Mouse (Mus musculus) ES-Bruce4 (cell line): Measurements from ENCODE around the gene Syne3.

Experiments
- CTCF ChIP-seq: IDR thresholded peaks from one replicate; pipeline ENCODE4 v1.8.1; 2011; ENCODE audit warnings: low read depth, low read length
- EP300 ChIP-seq: IDR thresholded peaks from 2 replicates; pipeline ENCODE4 v1.6.1; 2011; ENCODE audit warnings: low read depth, low read length; ENCODE audit not compliant: insufficient read depth

DNA sequence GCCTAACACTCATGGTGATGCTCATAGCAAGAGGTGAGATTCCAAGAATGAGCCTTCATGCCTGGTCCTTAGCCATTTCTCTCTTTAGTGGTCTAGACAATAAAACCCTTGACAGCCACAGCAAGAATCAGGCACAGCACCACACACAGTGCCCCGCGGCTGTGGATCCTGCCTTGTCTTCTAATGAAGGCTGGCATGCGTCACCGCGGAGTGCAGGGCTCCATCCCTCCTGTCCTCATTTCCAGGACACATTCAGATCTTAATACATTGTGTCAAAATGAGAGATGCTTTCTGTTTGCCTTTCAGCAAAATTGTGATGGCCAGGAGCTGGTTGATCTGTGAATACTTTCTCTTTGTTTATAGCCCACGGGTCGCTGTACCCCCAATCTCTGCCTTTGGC is 88.5 kb downstream of the Syne3 start:
- TF ChIP-seq CTCF (no peak), EP300 (no peak)
